Mouse (Mus musculus): ENCODE measurements around the gene Gss.

GRCm38 (mm10) chr2:155636881-155637280 lies 44.3 kb upstream of the Gss start:
- TF ChIP-seq CTCF (IDR thresholded peaks at IDR 0.05) (no peak), EP300 (IDR thresholded peaks at IDR 0.05) (no peak)
